Mouse (Mus musculus): ENCODE measurements around the gene Nol9. TPM values are rescaled to one million over a fixed set of nuclear protein-coding genes. Genes with fewer than 3 reads are reported as not detected.
A peak's percentile ranks its signal among the peaks of the same experiment; 100 is the strongest.

Nol9 gene
- polyA plus RNA-seq, 1 experiment = 18.2 TPM

DNA sequence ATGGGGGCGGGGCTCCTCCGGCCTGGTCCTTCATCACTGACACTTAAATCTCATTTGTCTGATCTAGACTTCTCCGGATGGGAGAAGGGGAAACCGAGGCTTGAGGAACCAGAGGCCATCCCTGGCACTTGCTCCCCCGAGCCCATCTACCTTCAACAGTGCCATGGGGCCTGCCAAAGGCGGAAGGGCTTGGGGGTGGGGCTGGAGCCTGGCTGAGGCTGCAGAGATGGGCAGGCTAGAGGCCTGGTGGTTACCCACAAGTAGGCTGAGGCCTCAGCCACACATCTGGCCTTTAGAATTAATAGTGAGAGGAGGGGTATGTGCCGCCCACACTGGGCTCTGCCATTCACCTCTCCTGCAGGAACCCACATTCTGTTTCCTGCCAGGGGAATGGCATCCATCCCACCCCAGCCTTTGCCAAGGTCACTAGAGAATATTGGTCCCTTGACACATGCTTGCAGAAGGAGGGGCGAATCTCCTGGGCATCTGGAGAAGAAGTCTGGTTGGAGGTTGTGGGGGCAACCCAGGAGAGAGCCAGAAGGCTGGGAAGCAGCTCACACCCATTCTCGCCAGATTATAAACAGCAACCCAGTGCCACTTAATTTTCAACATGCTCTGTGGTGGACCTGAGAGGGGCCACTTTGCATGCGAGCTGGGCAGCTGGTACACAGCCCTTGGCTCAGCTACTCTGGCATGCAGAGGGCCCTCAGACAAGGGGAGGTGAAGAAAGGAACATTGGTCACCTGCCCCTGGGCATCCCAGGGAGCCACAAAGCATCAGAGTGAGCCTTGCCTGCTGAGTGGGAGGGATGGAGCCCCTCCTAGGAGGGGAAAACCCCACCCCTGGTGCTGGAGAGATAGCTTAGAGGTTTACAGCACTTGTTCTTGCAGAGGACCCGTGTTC is 31.6 kb downstream of the Nol9 start:
- no peak overlapping the region for H3K4me3 ChIP-seq (replicated peaks; ENCODE audit: extremely low read depth, low read depth, low read length)
- 69% methylated on average over 11 of the region's 11 CpGs for WGBS
- 0 out of 2 replicates have a peak, but pooled peaks cover 2% of the 10 kb centered on the region for H3K4me1 ChIP-seq (ENCODE audit: control insufficient read depth, insufficient read depth, low read length)
- no peak for DNase-seq
- no peak for TF ChIP-seq POLR2A (IDR thresholded peaks at IDR 0.05; ENCODE audit: borderline replicate concordance, extremely low read depth, low read depth, low read length)
- no peak for TF ChIP-seq CTCF (IDR thresholded peaks at IDR 0.05; ENCODE audit: insufficient read depth, low read length)

DNA sequence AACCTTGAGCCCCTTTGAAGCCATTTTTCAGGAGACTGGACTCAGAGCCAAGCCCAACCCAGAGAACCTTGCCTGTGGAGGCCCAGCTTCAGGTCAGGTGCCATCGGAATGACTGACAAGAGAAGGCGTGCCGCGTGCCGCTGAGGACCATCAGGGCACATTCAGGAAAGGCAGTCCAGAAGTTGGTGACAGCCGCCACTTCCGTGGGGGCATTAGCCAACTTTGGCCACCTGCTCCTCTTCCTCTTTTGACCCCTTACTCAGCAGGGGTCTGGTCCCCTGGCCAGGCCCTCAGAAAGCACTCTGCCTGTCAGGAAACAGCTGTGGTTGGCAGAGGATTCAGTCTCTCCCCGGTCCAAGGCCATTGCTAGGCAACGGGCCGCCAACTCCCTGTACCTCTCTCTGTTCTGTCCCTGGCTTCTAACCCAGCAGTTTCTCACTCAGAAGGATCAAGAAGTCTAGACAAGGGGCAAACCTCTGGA is 33.0 kb downstream of the Nol9 start, which contains the start of gene Plekhg5:
Gene Plekhg5 (plus strand): TSS at position 378 of the 481 bp plus-strand sequence.
- DNase-seq = peak; percentile 61
- WGBS = 15% methylated on average over 10 of the region's 10 CpGs
- no peak for TF ChIP-seq CTCF (IDR thresholded peaks at IDR 0.05; ENCODE audit: insufficient read depth, low read length)
- no peak for TF ChIP-seq POLR2A (IDR thresholded peaks at IDR 0.05; ENCODE audit: borderline replicate concordance, extremely low read depth, low read depth, low read length)
- 0 out of 2 replicates have a peak, but pooled peaks cover 2% of the 10 kb centered on the region for H3K4me1 ChIP-seq (ENCODE audit: control insufficient read depth, insufficient read depth, low read length)
- no peak within 1 kb of the TSS for H3K4me3 ChIP-seq (replicated peaks; ENCODE audit: extremely low read depth, low read depth, low read length)

DNA sequence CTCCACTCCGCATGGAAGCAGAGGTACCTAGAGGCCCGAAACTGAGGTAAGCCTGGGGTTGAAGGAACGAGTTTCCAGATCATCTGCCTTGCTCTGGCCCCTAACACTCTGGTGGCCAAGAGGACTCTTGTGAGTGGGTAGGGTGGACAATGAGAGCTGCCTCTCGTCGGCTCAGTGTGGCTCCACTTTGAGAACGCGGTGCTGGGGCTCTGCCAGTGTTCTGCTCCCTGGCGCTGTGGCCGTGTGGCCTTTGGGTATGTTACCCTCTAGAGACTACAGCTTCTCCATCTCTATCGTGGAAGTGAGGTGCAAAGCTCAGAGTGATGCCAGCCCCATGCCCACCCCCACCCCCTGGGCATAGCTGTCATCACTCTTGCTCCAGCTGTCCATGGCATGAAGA is 33.5 kb downstream of the Nol9 start:
- TF ChIP-seq POLR2A (IDR thresholded peaks at IDR 0.05; ENCODE audit: borderline replicate concordance, extremely low read depth, low read depth, low read length) (no peak), CTCF (IDR thresholded peaks at IDR 0.05; ENCODE audit: insufficient read depth, low read length) (no peak)

DNA sequence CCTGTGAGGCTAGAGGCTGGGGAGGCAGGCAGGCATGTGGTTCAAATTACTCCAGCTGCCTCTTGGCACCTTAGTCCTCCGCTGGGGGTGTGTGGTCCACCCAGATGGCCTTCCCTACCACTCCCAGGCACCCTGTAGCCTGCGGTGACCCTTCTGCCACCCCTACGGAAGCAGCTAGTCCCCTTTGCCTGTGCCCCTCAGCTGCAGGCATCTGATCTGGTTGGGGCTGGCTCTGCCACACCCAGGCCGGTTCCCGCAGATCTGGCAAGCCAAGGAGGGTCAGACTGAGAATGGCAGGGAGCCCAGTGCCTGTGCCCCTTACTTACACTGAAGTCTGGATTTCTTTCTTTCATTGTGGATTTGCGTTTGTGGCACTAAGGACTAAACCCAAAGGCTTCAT is 34.6 kb downstream of the Nol9 start:
- TF ChIP-seq CTCF (IDR thresholded peaks at IDR 0.05; ENCODE audit: insufficient read depth, low read length) = no peak
- TF ChIP-seq POLR2A (IDR thresholded peaks at IDR 0.05; ENCODE audit: borderline replicate concordance, extremely low read depth, low read depth, low read length) = no peak
- Histone ChIP-seq H3K4me3 (replicated peaks; ENCODE audit: extremely low read depth, low read depth, low read length) (no peak overlapping the region), H3K4me1 (ENCODE audit: control insufficient read depth, insufficient read depth, low read length) (0 out of 2 replicates have a peak, but pooled peaks cover 2% of the 10 kb centered on the region)
- 66% methylated on average over 6 of the region's 6 CpGs for WGBS
- DNase-seq = no peak

More for the DNA sequence above, 33.5 kb downstream of the Nol9 start:
- H3K4me3 ChIP-seq (replicated peaks; ENCODE audit: extremely low read depth, low read depth, low read length) = no peak overlapping the region
- 0 out of 2 replicates have a peak, but pooled peaks cover 2% of the 10 kb centered on the region for H3K4me1 ChIP-seq (ENCODE audit: control insufficient read depth, insufficient read depth, low read length)
- 36% methylated on average over 10 of the region's 10 CpGs for WGBS
- DNase-seq = no peak

DNA sequence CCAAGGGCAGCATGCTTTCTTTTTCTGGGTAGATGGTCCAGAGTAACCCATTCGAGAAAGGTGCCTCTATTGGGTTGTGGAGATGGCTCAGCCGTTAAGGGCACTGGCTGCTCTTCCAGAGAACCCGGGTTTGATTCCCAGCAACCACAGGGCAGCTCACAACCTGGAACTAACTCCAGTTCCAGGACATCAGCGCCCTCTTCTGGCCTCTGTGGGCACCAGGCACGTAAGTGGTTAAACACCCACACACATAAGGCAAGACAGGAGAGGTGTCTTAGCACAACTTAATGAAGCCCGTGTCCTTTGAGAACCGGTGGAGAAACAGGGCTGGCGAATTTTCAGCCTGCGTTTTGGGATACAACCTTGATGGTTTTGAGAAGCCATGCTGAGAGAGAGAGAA is 35.4 kb downstream of the Nol9 start:
- Histone ChIP-seq H3K4me3 (replicated peaks; ENCODE audit: extremely low read depth, low read depth, low read length) (no peak overlapping the region), H3K4me1 (ENCODE audit: control insufficient read depth, insufficient read depth, low read length) (0 out of 2 replicates have a peak, but pooled peaks cover 2% of the 10 kb centered on the region)
- no peak for TF ChIP-seq CTCF (IDR thresholded peaks at IDR 0.05; ENCODE audit: insufficient read depth, low read length)
- no peak for TF ChIP-seq POLR2A (IDR thresholded peaks at IDR 0.05; ENCODE audit: borderline replicate concordance, extremely low read depth, low read depth, low read length)
- DNase-seq = no peak
- WGBS = 84% methylated on average over 9 of the region's 9 CpGs

DNA sequence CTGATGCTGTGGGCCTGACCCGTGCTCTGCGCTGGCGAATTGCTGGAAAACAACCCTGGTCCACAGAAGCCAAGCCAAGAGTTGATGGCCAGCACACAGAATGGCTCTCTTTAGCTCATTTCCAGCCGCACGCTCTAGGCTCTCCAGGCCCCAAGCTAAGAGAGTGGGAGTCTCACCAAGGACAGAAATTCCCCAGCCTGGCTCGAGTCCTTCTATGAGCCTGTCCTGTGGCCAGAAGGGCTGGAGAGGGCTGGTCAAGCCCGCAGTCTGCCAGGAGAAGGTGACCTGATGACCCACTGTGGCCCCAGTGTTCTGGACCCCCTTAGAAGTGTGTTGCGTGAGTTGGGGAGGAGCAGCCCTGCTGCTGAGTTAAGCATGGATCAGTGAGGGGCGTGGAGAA is 38.1 kb downstream of the Nol9 start:
- Histone ChIP-seq H3K4me1 (ENCODE audit: control insufficient read depth, insufficient read depth, low read length) (0 out of 2 replicates have a peak, but pooled peaks cover 2% of the 10 kb centered on the region), H3K4me3 (replicated peaks; ENCODE audit: extremely low read depth, low read depth, low read length) (no peak overlapping the region)
- TF ChIP-seq POLR2A (IDR thresholded peaks at IDR 0.05; ENCODE audit: borderline replicate concordance, extremely low read depth, low read depth, low read length) = no peak
- no peak for TF ChIP-seq CTCF (IDR thresholded peaks at IDR 0.05; ENCODE audit: insufficient read depth, low read length)
- no peak for DNase-seq
- 89% methylated on average over 9 of the region's 9 CpGs for WGBS

DNA sequence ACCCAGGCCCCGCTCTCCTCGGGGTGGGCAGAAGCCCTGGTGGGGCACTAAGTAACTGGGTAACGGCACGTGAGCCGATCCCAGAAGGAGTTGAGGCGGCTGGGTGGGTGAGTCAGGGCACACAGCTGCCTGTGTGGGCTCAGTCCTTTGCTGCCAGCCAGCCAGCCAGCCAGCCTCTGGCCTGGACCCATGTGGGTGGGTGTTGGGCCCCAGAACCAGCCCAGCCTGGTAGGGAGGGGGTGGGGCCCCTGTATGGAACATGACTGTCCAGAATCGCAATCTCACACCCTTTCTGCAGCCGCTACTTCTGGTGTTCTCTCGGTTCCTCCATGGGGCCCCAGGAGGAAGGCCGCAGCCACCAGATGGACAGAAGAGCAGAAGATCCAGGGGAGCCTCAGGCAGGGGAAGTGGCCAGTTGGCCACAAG is 39.0 kb downstream of the Nol9 start:
- TF ChIP-seq POLR2A (IDR thresholded peaks at IDR 0.05; ENCODE audit: borderline replicate concordance, extremely low read depth, low read depth, low read length) (no peak), CTCF (IDR thresholded peaks at IDR 0.05; ENCODE audit: insufficient read depth, low read length) (no peak)
- H3K4me3 ChIP-seq (replicated peaks; ENCODE audit: extremely low read depth, low read depth, low read length) = no peak overlapping the region
- WGBS = 85% methylated on average over 10 of the region's 10 CpGs
- no peaks in the 10 kb centered on the region for H3K4me1 ChIP-seq (ENCODE audit: control insufficient read depth, insufficient read depth, low read length)
- DNase-seq = no peak

DNA sequence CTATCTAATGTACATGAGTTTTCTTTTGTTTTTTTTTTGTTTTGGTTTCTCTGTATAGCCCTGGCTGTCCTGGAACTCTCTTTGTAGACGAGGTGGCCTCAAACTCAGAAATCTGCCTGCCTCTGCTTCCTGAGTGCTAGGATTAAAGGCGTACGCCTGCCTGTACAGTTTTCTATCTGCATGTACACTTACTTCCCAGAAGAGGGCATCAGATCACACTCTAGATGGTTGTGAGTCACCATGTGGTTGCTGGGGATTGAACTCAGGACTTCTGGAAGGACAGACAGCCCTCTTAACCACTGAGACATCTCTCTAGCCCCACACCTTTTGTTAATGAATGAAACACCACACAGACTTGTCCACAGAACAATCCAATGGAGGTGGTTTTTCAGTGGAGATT is 40.1 kb downstream of the Nol9 start:
- no peaks in the 10 kb centered on the region for H3K4me1 ChIP-seq (ENCODE audit: control insufficient read depth, insufficient read depth, low read length)
- TF ChIP-seq POLR2A (IDR thresholded peaks at IDR 0.05; ENCODE audit: borderline replicate concordance, extremely low read depth, low read depth, low read length) (no peak), CTCF (IDR thresholded peaks at IDR 0.05; ENCODE audit: insufficient read depth, low read length) (no peak)
- 85% methylated on average over 3 of the region's 3 CpGs for WGBS
- no peak for DNase-seq
- H3K4me3 ChIP-seq (replicated peaks; ENCODE audit: extremely low read depth, low read depth, low read length) = no peak overlapping the region

DNA sequence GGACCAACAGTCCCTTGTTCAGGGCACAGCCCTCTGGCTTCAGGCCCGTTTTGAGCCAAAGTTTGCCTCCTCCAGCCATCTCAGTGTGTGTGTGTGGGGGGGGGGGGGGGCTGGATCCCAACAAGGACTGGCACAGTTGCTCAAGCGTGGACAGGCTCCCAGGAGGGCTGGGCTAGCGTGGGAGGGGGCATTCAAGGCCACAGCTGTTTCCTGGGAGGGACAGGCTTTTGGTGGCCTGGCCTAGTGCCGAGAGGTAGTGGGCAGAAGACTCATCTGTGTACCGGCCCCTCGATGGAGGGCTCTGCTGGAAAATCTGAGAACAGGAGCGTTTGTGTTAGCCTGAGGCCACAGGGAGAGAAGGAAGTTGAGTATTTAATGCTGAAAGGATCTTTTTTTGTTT is 40.8 kb downstream of the Nol9 start:
- no peak for DNase-seq
- WGBS = 40% methylated on average over 7 of the region's 7 CpGs
- H3K4me3 ChIP-seq (replicated peaks; ENCODE audit: extremely low read depth, low read depth, low read length) = no peak overlapping the region
- TF ChIP-seq POLR2A (IDR thresholded peaks at IDR 0.05; ENCODE audit: borderline replicate concordance, extremely low read depth, low read depth, low read length) (no peak), CTCF (IDR thresholded peaks at IDR 0.05; ENCODE audit: insufficient read depth, low read length) (no peak)
- no peaks in the 10 kb centered on the region for H3K4me1 ChIP-seq (ENCODE audit: control insufficient read depth, insufficient read depth, low read length)
